Mouse (Mus musculus) liver, embryonic 12.5 days (tissue): Measurements from ENCODE around the gene 1810043G02Rik. TPM values are rescaled to one million over a fixed set of nuclear protein-coding genes. Genes with fewer than 3 reads are reported as not detected.

Experiments used
- ATAC-seq: fragments of 200-750 bp; cut with Nextera tagmentation; 2 replicates; pipeline ENCODE4 v1.8.0; 2017; ENCODE audit warnings: moderate number of reproducible peaks, mild to moderate bottlenecking, moderate library complexity
- H3K27ac ChIP-seq: fragments of 300-500 bp; sonication (generic); 2 replicates; pipeline ENCODE4 v1.5.1; 2016; ENCODE audit warnings: mild to moderate bottlenecking
- H3K27me3 ChIP-seq: fragments of 300-500 bp; sonication (generic); replicated peaks from 2 replicates; pipeline ENCODE4 v1.6.1; 2016; ENCODE audit warnings: mild to moderate bottlenecking, moderate library complexity
- H3K36me3 ChIP-seq: fragments of 300-500 bp; sonication (generic); 2 replicates; pipeline ENCODE4 v1.6.1; 2016; ENCODE audit warnings: mild to moderate bottlenecking, moderate library complexity
- H3K4me1 ChIP-seq: fragments of 300-500 bp; sonication (generic); 2 replicates; pipeline ENCODE4 v1.6.1; 2016
- H3K4me2 ChIP-seq: fragments of 300-500 bp; sonication (generic); 2 replicates; pipeline ENCODE4 v1.6.1; 2016; ENCODE audit warnings: mild to moderate bottlenecking, moderate library complexity
- H3K4me3 ChIP-seq: fragments of 300-500 bp; sonication (generic); 2 replicates; pipeline ENCODE4 v1.5.1; 2016; ENCODE audit warnings: mild to moderate bottlenecking, moderate library complexity
- H3K9ac ChIP-seq: fragments of 300-500 bp; sonication (generic); 2 replicates; pipeline ENCODE4 v1.6.1; 2016; ENCODE audit warnings: mild to moderate bottlenecking, moderate library complexity
- H3K9me3 ChIP-seq: fragments of 300-500 bp; sonication (generic); replicated peaks from 2 replicates; pipeline ENCODE4 v1.6.1; 2016; ENCODE audit warnings: mild to moderate bottlenecking, moderate library complexity
- WGBS: fragments of 180-500 bp; shearing (Covaris S2); methylation state at CpG from one replicate; pipeline ENCODE4 v1.1.7; 2016; ENCODE audit not compliant: insufficient replicate concordance; 5-methylcytosine and 5-hydroxymethylcytosine counted together
- polyA plus RNA-seq: library from polyadenylated mRNA; unstranded; fragments of >200 nt; fragmentation: Nextera tagmentation; extraction: Ambion mirVana; gene quantifications from 2 replicates; pipeline ENCODE4 v1.2.1, GENCODE M21; 2016

Gene 1810043G02Rik
- polyA plus RNA-seq, 1 experiment from 2014 or later = 6.7 TPM

DNA sequence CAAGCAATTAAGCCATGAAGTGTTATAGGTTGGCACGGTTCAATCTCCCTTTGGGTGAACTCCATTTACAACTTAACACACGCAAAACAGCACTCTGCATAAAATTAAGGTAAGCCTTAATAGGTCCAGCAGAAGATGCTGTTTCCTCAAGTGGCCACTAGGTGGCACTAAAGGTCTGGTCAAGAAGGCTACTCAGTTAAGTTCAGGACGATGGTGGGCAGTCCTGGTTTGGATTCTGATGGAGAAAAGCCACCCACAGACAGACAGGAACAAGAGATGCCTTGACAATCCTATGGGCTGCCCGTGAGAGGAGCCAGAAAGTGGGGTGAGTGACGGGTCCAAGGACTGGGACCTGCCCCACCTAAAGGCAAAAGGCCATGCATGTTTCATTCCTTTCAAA, 49.8 kb downstream of the 1810043G02Rik start:
- H3K4me2 ChIP-seq = no peak overlapping the region
- H3K9me3 ChIP-seq = no peaks in the 10 kb centered on the region
- 4% methylated on average over 5 of the region's 5 CpGs for WGBS
- no peak overlapping the region for H3K9ac ChIP-seq
- H3K27ac ChIP-seq = no peak overlapping the region
- peaks cover 23% of the 10 kb centered on the region for H3K27me3 ChIP-seq
- no peaks in the 10 kb centered on the region for H3K4me1 ChIP-seq
- no peak for ATAC-seq
- no peak overlapping the region for H3K4me3 ChIP-seq
- no peaks in the 10 kb centered on the region for H3K36me3 ChIP-seq

DNA sequence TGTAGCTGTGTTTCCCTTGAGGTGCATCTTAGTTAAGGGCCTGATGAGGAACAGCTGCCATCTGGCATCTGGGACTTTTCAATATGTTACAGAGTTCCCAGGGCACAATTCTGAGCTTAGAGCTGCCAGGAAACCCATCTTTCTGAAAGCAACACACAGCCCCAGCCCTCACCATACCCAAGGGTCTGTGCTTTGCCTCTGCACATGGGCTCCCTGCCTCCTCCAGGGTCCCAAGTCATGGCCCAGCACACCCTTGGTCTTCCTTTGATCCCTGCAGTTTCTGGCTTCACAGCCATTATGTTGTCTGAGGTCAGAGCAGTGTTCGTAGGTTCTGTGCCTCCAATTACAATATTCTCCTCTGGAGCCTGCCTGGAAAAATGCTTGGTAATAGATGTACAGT, 50.8 kb downstream of the 1810043G02Rik start:
- no peaks in the 10 kb centered on the region for H3K36me3 ChIP-seq
- H3K27ac ChIP-seq = no peak overlapping the region
- H3K4me3 ChIP-seq = no peak overlapping the region
- ATAC-seq = no peak
- no peak overlapping the region for H3K4me2 ChIP-seq
- H3K9me3 ChIP-seq = no peaks in the 10 kb centered on the region
- no peaks in the 10 kb centered on the region for H3K4me1 ChIP-seq
- H3K27me3 ChIP-seq = peaks cover 24% of the 10 kb centered on the region
- WGBS = 86% methylated on average over 1 of the region's 1 CpGs
- H3K9ac ChIP-seq = no peak overlapping the region

DNA sequence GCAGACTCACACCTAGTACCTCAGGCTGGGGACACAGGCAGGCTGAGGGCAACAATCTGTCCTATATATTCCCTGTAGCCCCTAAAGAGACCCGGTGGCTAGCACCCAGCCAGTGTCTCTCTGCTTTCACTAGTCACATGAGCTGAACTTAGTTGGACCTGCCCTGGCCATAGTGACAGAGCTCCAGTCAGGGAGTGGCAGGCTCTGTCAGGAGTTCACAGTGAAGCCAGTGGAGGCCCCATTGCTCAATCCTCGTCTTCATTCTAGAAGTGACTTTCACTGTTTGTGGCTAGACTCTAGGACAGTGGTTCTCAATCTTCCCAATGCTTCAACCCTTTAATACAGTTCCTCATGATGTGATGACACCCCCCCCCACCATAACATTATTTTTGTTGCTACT, 53.7 kb downstream of the 1810043G02Rik start:
- 43% methylated on average over 2 of the region's 2 CpGs for WGBS
- Histone ChIP-seq H3K9me3 (no peaks in the 10 kb centered on the region), H3K27me3 (peaks cover 36% of the 10 kb centered on the region), H3K27ac (no peak overlapping the region), H3K4me3 (no peak overlapping the region), H3K9ac (no peak overlapping the region), H3K4me1 (no peaks in the 10 kb centered on the region), H3K4me2 (no peak overlapping the region), H3K36me3 (no peaks in the 10 kb centered on the region)
- ATAC-seq = no peak

Other genes starting within 250 kb of the 1810043G02Rik start
- not detected in 2 replicates for gene Gm18596, start 235.9 kb upstream of the 1810043G02Rik start, polyA plus RNA-seq
- gene Gm9736, start 227.2 kb upstream of the 1810043G02Rik start, polyA plus RNA-seq = not detected in 2 replicates
- gene Gm3233, start 218.8 kb upstream of the 1810043G02Rik start, polyA plus RNA-seq = not detected in 2 replicates
- gene Gm3238, start 207.2 kb upstream of the 1810043G02Rik start, polyA plus RNA-seq = not detected in 2 replicates
- gene Gm7138, start 201.6 kb upstream of the 1810043G02Rik start, polyA plus RNA-seq = not detected in 2 replicates
- not detected in 2 replicates for gene Gm3250, start 196.0 kb upstream of the 1810043G02Rik start, polyA plus RNA-seq
- gene Gm7137, start 190.3 kb upstream of the 1810043G02Rik start, polyA plus RNA-seq = not detected in 2 replicates
- not detected in 2 replicates for gene Gm9639, start 183.4 kb upstream of the 1810043G02Rik start, polyA plus RNA-seq
- gene Gm19668, start 179.4 kb upstream of the 1810043G02Rik start, polyA plus RNA-seq = not detected in 2 replicates
- not detected in 2 replicates for gene Gm9507, start 166.7 kb upstream of the 1810043G02Rik start, polyA plus RNA-seq
- not detected in 2 replicates for gene Gm2696, start 163.8 kb upstream of the 1810043G02Rik start, polyA plus RNA-seq
- not detected in 2 replicates for gene Krtap10-4, start 151.4 kb upstream of the 1810043G02Rik start, polyA plus RNA-seq
- gene Krtap10-10, start 142.6 kb upstream of the 1810043G02Rik start, polyA plus RNA-seq = not detected in 2 replicates
- gene Gm36176, start 131.7 kb upstream of the 1810043G02Rik start, polyA plus RNA-seq = not detected in 2 replicates
- gene Gm10318, start 125.7 kb upstream of the 1810043G02Rik start, polyA plus RNA-seq = not detected in 2 replicates
- not detected in 2 replicates for gene Gm3285, start 116.5 kb upstream of the 1810043G02Rik start, polyA plus RNA-seq
- 8.5 and 8.7 TPM in 2 replicates for gene Lrrc3, start 76.0 kb upstream of the 1810043G02Rik start, polyA plus RNA-seq
- 1.1 and 1.2 TPM in 2 replicates for gene Trpm2, start 8.0 kb upstream of the 1810043G02Rik start, polyA plus RNA-seq
- gene Pfkl, start 31.6 kb downstream of the 1810043G02Rik start, polyA plus RNA-seq = 152 and 157 TPM in 2 replicates
- gene Dnmt3l, start 63.4 kb downstream of the 1810043G02Rik start, polyA plus RNA-seq = not detected in 2 replicates
- 0.06 TPM in 1 of 2 replicates, not detected in the other for gene Aire, start 65.1 kb downstream of the 1810043G02Rik start, polyA plus RNA-seq
- 2.9 and 3.2 TPM in 2 replicates for gene Icosl, start 90.8 kb downstream of the 1810043G02Rik start, polyA plus RNA-seq
- gene D10Jhu81e, start 191.3 kb downstream of the 1810043G02Rik start, polyA plus RNA-seq = 17.1 and 19.4 TPM in 2 replicates
- 23.9 and 25.5 TPM in 2 replicates for gene Pwp2, start 206.6 kb downstream of the 1810043G02Rik start, polyA plus RNA-seq